Mouse (Mus musculus): ENCODE measurements around the gene Upf1.

Gene Upf1

DNA sequence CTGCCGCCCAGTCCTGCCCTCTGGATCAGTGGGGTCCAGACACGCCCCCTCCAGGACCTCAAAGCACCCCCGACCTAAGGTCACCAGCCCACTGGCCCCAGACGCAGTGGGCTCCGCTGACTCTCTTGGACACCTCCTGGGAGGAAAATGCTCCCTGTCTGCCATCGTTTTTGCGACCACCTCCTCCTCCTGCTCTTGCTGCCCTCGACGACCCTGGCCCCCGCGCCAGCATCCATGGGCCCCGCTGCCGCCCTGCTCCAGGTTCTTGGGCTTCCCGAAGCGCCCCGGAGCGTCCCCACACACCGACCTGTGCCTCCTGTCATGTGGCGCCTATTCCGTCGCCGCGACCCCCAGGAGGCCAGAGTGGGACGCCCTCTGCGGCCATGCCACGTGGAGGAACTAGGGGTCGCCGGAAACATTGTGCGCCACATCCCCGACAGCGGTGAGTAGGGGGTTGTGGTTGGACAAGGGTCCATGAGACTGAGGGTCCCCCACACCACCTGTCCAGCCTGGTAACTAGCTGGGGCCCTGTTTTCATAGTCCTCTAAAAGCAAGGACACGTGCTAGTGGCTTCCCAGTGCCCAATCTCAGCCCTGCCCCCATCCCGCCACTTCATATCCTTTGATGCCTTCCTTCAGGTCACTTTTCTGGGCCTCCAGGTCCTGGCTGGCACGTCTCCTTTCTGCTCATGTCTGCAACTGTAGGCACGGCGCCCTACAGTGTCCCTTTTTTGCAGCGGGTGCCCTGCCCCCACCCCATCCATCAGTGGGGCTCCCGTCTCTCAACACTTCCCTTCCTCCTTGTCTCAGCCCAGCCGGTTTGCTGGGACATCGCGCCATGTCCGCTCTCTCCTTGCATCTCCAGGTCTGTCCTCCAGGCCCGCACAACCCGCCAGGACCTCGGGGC is 23.0 kb downstream of the Upf1 start:
- ATAC-seq (ENCODE audit: insufficient number of reproducible peaks, low FRiP score, low TSS enrichment), result no peak

GRCm38 (mm10) chr8:70329124-70329834 is 23.8 kb downstream of the Upf1 start, which contains the start of gene Gdf1:
Gene Gdf1, plus strand, starts transcription at chr8:70329817.
- no peak for ATAC-seq (ENCODE audit: insufficient number of reproducible peaks, low FRiP score, low TSS enrichment)

GRCm38 (mm10) chr8:70327512-70327911 is 25.6 kb downstream of the Upf1 start:
- no peak for ATAC-seq (ENCODE audit: insufficient number of reproducible peaks, low FRiP score, low TSS enrichment)

GRCm38 (mm10) chr8:70323716-70324115 is 29.4 kb downstream of the Upf1 start:
- no peak for ATAC-seq (ENCODE audit: insufficient number of reproducible peaks, low FRiP score, low TSS enrichment)

DNA sequence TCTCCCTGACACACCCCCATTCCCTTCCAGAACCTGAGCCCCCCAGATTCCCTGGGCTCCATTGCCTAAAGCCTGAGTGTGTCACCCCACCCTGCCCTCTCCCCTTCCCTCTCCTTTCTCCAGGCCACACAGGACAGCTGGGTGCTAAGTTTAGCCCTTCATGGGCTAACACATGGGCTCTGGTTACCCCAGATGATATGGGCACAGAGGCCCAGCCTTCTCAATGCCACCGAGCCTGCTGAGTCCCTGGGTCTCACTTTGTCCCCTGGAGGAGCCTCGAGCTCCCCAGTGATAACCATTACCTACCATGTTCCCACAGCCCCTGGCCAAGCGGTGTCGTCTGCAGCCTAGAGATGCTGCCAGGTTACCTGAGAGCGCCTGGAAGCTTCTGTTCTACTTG is 35.2 kb downstream of the Upf1 start:
- no peak for ATAC-seq (ENCODE audit: insufficient number of reproducible peaks, low FRiP score, low TSS enrichment)

DNA sequence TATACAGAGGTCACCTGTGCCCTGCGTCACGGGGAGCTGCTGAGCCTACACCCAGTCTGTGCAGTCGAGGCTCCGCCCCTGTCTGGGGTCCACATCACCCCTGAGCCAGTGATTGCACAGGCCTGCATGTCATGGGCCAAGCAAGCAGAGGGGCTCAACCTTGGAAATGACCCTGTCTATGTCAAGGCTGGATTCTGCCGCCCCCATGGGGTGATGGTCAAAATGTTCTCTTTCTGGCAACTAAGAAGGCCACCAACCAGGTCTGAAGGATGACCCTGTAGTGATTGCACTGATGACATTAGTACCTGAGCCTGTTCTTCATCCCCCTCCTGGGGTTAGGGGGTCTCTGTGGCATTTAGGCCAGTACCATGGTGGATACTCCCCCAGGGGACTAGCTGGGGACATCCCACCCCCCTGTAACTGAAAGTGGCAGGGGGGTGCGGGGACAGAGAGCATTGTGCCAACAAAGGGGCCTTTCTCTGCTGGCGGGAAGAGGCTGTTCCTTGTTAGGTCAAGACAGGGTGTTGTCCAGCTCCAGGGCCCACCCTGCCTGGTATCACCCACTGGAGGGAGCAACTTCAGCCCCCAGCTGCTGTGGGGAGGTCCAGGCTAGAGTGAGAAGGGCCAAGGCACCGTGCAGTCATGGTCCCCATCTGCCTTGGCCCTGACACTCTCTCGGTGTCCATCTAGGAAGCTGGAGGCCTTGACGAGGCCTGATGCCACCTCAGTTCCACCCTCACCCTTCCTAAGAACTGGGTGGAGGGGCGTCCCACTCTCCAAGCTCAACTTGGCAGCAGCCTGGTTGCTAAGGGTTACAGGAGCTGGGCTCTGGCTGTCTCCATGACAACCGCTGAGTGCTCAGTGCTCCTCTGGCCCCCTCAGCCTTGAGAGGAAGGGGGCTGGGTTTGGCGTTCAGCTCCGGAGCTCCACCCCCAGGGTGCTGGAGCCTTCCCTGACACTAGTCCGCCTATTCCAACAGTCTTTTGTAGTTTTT is 36.3 kb downstream of the Upf1 start:
- peak; percentile 42 for ATAC-seq (ENCODE audit: insufficient number of reproducible peaks, low FRiP score, low TSS enrichment)

DNA sequence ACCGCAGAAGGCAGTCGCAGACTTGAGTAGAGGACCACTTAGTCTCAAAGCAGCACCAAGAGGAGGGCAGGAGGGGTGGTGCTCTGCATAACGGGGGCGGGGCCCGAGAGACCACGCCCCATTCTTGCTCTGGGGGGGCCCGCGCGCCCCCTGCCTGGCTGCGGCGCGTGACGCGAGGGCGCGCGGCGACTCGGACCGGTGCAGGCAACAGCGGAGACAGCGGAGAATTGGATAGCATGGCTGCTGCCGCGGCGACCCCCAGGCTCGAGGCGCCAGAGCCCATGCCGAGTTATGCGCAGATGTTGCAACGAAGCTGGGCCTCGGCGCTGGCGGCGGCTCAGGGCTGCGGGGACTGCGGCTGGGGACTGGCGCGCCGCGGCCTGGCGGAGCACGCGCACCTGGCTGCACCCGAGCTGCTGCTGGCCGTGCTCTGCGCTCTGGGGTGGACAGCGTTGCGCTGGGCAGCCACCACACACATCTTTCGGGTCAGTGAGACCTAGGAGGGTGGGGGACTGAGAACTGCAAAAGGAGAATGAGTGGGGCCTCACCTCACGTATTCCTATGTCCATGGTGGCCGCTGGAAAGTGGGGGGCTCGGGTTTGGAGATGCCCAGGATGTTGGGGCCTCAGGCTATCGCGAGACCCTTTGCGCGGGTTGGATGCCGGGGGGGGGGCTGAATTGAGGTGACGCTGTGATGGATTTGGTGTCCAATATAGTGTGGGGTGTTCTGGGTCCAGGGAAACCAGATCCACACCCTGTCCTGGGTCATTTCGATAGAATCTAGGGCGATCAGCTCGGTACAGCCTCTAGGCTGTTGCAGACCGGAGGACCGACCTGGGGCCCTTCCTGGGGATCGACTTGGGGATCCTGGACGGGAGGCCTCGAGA is 37.2 kb downstream of the Upf1 start, which contains the start of gene Cers1:
Gene Cers1 (plus strand): TSS at position 152 of the 887 bp plus-strand sequence.
- peak; percentile 23; the same call in 1 of the 2 replicates for ATAC-seq (ENCODE audit: insufficient number of reproducible peaks, low FRiP score, low TSS enrichment)

DNA sequence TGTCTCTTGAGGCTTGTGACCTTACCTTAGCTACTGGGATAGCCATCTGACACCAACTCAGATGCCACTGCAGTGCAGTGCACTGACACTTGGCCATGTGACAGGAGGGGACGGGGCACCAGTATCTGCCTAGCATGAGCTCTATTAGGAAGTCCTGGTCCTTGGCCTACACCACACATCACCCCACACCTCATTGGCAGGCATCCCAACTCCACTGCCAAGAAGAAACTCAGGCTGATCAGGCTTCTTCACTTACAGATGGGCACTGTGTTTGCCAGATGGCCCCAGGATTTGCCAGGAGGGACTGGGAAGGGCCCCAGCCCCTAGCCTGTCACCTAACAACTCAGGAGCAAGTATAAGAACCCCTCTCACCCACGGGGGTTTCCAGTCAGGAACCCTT is 39.7 kb downstream of the Upf1 start:
- ATAC-seq (ENCODE audit: insufficient number of reproducible peaks, low FRiP score, low TSS enrichment), result no peak

- ATAC-seq (ENCODE audit: insufficient number of reproducible peaks, low FRiP score, low TSS enrichment), result no peak
Observed at GRCm38 (mm10) chr8:70309311-70309710, 43.8 kb downstream of the Upf1 start.

DNA sequence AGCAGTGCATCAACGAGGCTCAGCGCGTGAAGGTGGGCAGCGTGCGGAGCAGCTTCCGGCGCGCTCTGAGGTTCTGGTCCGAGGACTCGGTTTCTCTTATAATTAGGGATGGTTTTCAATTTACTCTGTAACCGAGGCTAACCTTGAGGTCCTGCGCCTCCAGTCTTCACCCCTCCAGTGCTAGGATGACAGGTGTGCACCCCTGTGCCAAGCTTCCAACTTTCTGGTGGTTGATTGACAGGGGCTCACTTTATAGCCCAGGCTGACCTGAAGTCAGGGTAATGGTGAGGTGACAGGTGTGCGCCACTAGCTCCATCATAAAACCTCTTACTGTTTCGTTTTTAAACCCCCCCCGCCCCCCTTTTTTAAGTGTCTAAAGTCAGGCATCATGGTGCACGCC is 50.2 kb downstream of the Upf1 start:
- ATAC-seq (ENCODE audit: insufficient number of reproducible peaks, low FRiP score, low TSS enrichment), result no peak; the same call in 1 of the 2 replicates

- ATAC-seq (ENCODE audit: insufficient number of reproducible peaks, low FRiP score, low TSS enrichment), result peak; percentile 90
Observed at GRCm38 (mm10) chr8:70302358-70302890, 50.7 kb downstream of the Upf1 start, which contains the start of the genes Ddx49 and Cope. Gene Ddx49, minus strand, starts transcription at chr8:70302489. Gene Cope, plus strand, starts transcription at chr8:70302518.

GRCm38 (mm10) chr8:70300881-70301280 is 52.2 kb downstream of the Upf1 start:
- no peak for ATAC-seq (ENCODE audit: insufficient number of reproducible peaks, low FRiP score, low TSS enrichment)

- ATAC-seq (ENCODE audit: insufficient number of reproducible peaks, low FRiP score, low TSS enrichment), result no peak
Observed at GRCm38 (mm10) chr8:70293988-70294405, 59.1 kb downstream of the Upf1 start.

- ATAC-seq (ENCODE audit: insufficient number of reproducible peaks, low FRiP score, low TSS enrichment), result no peak
Observed at GRCm38 (mm10) chr8:70286737-70287136, 66.3 kb downstream of the Upf1 start.

DNA sequence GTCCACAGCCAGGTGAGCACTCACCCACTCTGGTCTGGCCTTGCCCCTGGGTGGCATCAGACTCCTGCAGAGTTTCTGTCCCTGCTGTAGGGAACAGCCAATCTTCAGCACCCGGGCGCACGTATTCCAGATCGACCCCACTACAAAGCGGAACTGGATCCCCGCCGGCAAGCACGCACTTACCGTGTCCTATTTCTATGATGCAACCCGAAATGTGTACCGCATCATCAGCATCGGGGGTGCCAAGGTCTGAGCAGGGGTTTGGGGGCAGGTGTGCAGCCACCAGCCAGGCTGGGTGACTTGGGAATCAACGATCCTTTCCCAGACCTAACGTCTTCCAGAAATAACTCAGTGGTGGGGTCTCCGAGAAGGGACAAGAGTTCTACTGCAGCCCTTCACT is 67.8 kb downstream of the Upf1 start:
- no peak for ATAC-seq (ENCODE audit: insufficient number of reproducible peaks, low FRiP score, low TSS enrichment)

- ATAC-seq (ENCODE audit: insufficient number of reproducible peaks, low FRiP score, low TSS enrichment), result no peak
Observed at GRCm38 (mm10) chr8:70284421-70284820, 68.7 kb downstream of the Upf1 start.

GRCm38 (mm10) chr8:70283136-70284077 is 69.7 kb downstream of the Upf1 start:
- no peak for ATAC-seq (ENCODE audit: insufficient number of reproducible peaks, low FRiP score, low TSS enrichment)

All from cerebellum, adult (tissue).